Comparison of ENCODE assay signal across 7 mouse cellular contexts in the genomic region with DNA sequence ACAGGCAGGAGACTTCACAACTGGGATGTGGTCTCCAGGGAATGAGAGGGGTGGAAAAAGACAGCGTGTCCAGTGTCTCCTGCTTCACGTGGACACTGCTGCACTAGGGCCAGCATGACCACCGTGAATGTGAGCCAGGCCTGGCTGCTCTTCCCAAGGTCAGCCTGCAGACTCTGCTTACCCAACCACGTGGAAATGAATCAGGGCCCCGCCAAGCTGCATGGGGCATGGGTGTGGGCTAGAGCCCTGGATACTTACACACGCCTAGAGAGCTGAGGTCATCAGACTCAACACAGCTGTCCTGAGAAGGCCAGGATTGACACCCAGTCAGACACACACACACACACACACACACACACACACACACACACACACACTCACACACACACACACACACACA.
DNase-seq lines count a peak whose midpoint lies in the region; ATAC-seq and TF ChIP-seq lines count a peak whose summit lies in the region.

No protein-coding gene starts in this region.

- no peaks in the 10 kb centered on the region for H3K9me3 ChIP-seq in intestine, embryonic 16.5 days (ENCODE audit: control insufficient read depth, low read length)
- no peaks in the 10 kb centered on the region for H3K9me3 ChIP-seq in limb, embryonic 10.5 days (replicated peaks)

- in situ Hi-C loops in Patski (cut with MboI; ENCODE audit: low pct_unique_long_range_greater_than_20kb): no loop called here

- peaks cover 9% of the 10 kb centered on the region for H3K4me1 ChIP-seq in intestine, embryonic 16.5 days (ENCODE audit: control insufficient read depth, insufficient read depth, low read length)
- peaks cover 7% of the 10 kb centered on the region for H3K4me1 ChIP-seq in limb, embryonic 10.5 days

- H3K27me3 ChIP-seq in Patski: no peaks in the 10 kb centered on the region
- no peaks in the 10 kb centered on the region for H3K27me3 ChIP-seq in intestine, embryonic 16.5 days (replicated peaks; ENCODE audit: control insufficient read depth, insufficient read depth, low read length)
- no peaks in the 10 kb centered on the region for H3K27me3 ChIP-seq in limb, embryonic 10.5 days (ENCODE audit: low read depth, poor library complexity, severe bottlenecking)

- H3K27ac ChIP-seq in intestine, embryonic 16.5 days (ENCODE audit: low read length): no peak overlapping the region
- H3K27ac ChIP-seq in limb, embryonic 10.5 days: no peak overlapping the region

- 44% methylated on average over 6 of the region's 6 CpGs for WGBS in intestine, embryonic 16.5 days
- 74% methylated on average over 6 of the region's 6 CpGs for WGBS in limb, embryonic 10.5 days

- ATAC-seq in Patski: peak; percentile 95
- ATAC-seq in intestine, embryonic 16.5 days: peak; percentile 76
- ATAC-seq in CD4-positive, CD25-positive, alpha-beta regulatory T cell, adult 4 months: no peak

- H3K4me3 ChIP-seq in intestine, embryonic 16.5 days (ENCODE audit: low read length): no peak overlapping the region
- no peak overlapping the region for H3K4me3 ChIP-seq in limb, embryonic 10.5 days

- intact Hi-C loops in gastrocnemius, postnatal 14 days (cut with DNase I; ENCODE audit: low total_unique reads): loop anchor here (5.0 kb wide), 1 partner anchor 42 kb away; no protein-coding TSS in a partner anchor
- intact Hi-C loops in left cerebral cortex, postnatal 4 days (cut with DNase I): no loop called here

- CTCF ChIA-PET in Patski (lab: Charles Lee): interaction anchor here (0.6 to 1.6 kb wide), 6 partner anchors 9 to 23 kb away, joined by 3 to 4 read pairs (median 3); no protein-coding TSS in a partner anchor

- POLR2A ChIA-PET in Patski (lab: Charles Lee): interaction anchor here (0.6 to 0.9 kb wide), 4 partner anchors 14 to 107 kb away, joined by 3 to 4 read pairs (median 3); a partner anchor contains a TSS

- H3K36me3 ChIP-seq in intestine, embryonic 16.5 days (ENCODE audit: control insufficient read depth, insufficient read depth, low read length): no peaks in the 10 kb centered on the region
- H3K36me3 ChIP-seq in limb, embryonic 10.5 days: no peaks in the 10 kb centered on the region

- no peak overlapping the region for H3K4me2 ChIP-seq in intestine, embryonic 16.5 days (ENCODE audit: low read depth, low read length)

- DNase-seq in 416B (ENCODE audit: low read depth) (peak; percentile 72), Patski (ENCODE audit: low read depth, low spot score) (peak; percentile 79)
- peak; percentile 73 for DNase-seq in gastrocnemius, postnatal 14 days
- no peak for DNase-seq in left cerebral cortex, postnatal 4 days
- no peak for DNase-seq in limb, embryonic 10.5 days (ENCODE audit: low spot score)

- no peak overlapping the region for H3K9ac ChIP-seq in intestine, embryonic 16.5 days (ENCODE audit: low read depth, low read length)

- TF ChIP-seq CTCF in Patski (IDR thresholded peaks at IDR 0.05): no peak

Comparison
In these comparisons a context has a peak if more than half of its experiments do, and no peak if none do; other contexts are left out.
1. DNase-seq: peak in 416B (single experiment), Patski (single experiment) and gastrocnemius, postnatal 14 days (single experiment); none in left cerebral cortex, postnatal 4 days (single experiment) and limb, embryonic 10.5 days (single experiment).